Mouse (Mus musculus) urinary bladder, postnatal 14 days (tissue): ENCODE data around the gene Nebl.

ENCODE experiments used
- DNase-seq: peaks from one replicate; pipeline ENCODE4 v3.0.0; 2021; ENCODE audit warnings: low spot score

The Nebl gene

GRCm38 (mm10) chr2:17730957-17731830 is at the start of gene Nebl:
Gene Nebl, minus strand, starts transcription at chr2:17731464.
- peak; percentile 60 for DNase-seq

GRCm38 (mm10) chr2:17770246-17770825 is 39.1 kb upstream of the Nebl start:
- no peak for DNase-seq

- DNase-seq = no peak
Observed at GRCm38 (mm10) chr2:17769242-17769755, 38.0 kb upstream of the Nebl start.

GRCm38 (mm10) chr2:17756271-17756670 is 25.0 kb upstream of the Nebl start:
- DNase-seq = no peak

GRCm38 (mm10) chr2:17742051-17742763 is 10.9 kb upstream of the Nebl start:
- DNase-seq = peak; percentile 8

- DNase-seq = no peak
Observed at GRCm38 (mm10) chr2:17741555-17741954, 10.3 kb upstream of the Nebl start.

GRCm38 (mm10) chr2:17740454-17740853 is 9.2 kb upstream of the Nebl start:
- DNase-seq = no peak

- DNase-seq = no peak
Observed at GRCm38 (mm10) chr2:17732210-17732609, 946 bp upstream of the Nebl start.

GRCm38 (mm10) chr2:17731831-17732200 is 552 bp upstream of the Nebl start:
- DNase-seq = no peak

GRCm38 (mm10) chr2:17730648-17730956 is 662 bp downstream of the Nebl start:
- DNase-seq = peak; percentile 6

- peak; percentile 20 for DNase-seq
Observed at GRCm38 (mm10) chr2:17729770-17730647, 1.3 kb downstream of the Nebl start.

GRCm38 (mm10) chr2:17724405-17724804 is 6.9 kb downstream of the Nebl start:
- DNase-seq = no peak

- no peak for DNase-seq
Observed at GRCm38 (mm10) chr2:17723268-17724019, 7.8 kb downstream of the Nebl start.

GRCm38 (mm10) chr2:17721177-17721715 is 10.0 kb downstream of the Nebl start:
- no peak for DNase-seq

- no peak for DNase-seq
Observed at GRCm38 (mm10) chr2:17718281-17718680, 13.0 kb downstream of the Nebl start.

- no peak for DNase-seq
Observed at GRCm38 (mm10) chr2:17717200-17717599, 14.1 kb downstream of the Nebl start.

- DNase-seq = no peak
Observed at GRCm38 (mm10) chr2:17715149-17715767, 16.0 kb downstream of the Nebl start.

- no peak for DNase-seq
Observed at GRCm38 (mm10) chr2:17714661-17715060, 16.6 kb downstream of the Nebl start.

- no peak for DNase-seq
Observed at GRCm38 (mm10) chr2:17714124-17714523, 17.1 kb downstream of the Nebl start.

- DNase-seq = no peak
Observed at GRCm38 (mm10) chr2:17711216-17711615, 20.0 kb downstream of the Nebl start.
